Mouse (Mus musculus) intestine, embryonic 15.5 days (tissue): ENCODE measurements around the gene Sgms1. TPM values are rescaled to one million over a fixed set of nuclear protein-coding genes. Genes with fewer than 3 reads are reported as not detected.

Source experiments
- ATAC-seq: fragments of 200-750 bp; cut with Nextera tagmentation; 2 replicates; pipeline ENCODE4 v1.8.0; 2017; ENCODE audit warnings: moderate TSS enrichment, moderate library complexity
- H3K27ac ChIP-seq: fragments of 300-500 bp; sonication (generic); 2 replicates; pipeline ENCODE4 v1.5.1; 2015; ENCODE audit warnings: mild to moderate bottlenecking, inconsistent platforms
- H3K27me3 ChIP-seq: fragments of 300-500 bp; sonication (generic); replicated peaks from 2 replicates; pipeline ENCODE4 v1.6.1; 2015; ENCODE audit warnings: inconsistent platforms
- H3K36me3 ChIP-seq: fragments of 300-500 bp; sonication (generic); 2 replicates; pipeline ENCODE4 v1.6.1; 2015; ENCODE audit warnings: inconsistent platforms
- H3K4me1 ChIP-seq: fragments of 300-500 bp; sonication (generic); replicated peaks from 2 replicates; pipeline ENCODE4 v1.6.1; 2015; ENCODE audit warnings: inconsistent platforms
- H3K4me2 ChIP-seq: fragments of 300-500 bp; sonication (generic); replicated peaks from 2 replicates; pipeline ENCODE4 v1.6.1; 2015; ENCODE audit warnings: mild to moderate bottlenecking, inconsistent platforms
- H3K4me3 ChIP-seq: fragments of 300-500 bp; sonication (generic); replicated peaks from 2 replicates; pipeline ENCODE4 v1.5.1; 2015; ENCODE audit warnings: inconsistent platforms
- H3K9ac ChIP-seq: fragments of 300-500 bp; sonication (generic); 2 replicates; pipeline ENCODE4 v1.6.1; 2015; ENCODE audit warnings: inconsistent platforms
- H3K9me3 ChIP-seq: fragments of 300-500 bp; sonication (generic); 2 replicates; pipeline ENCODE4 v1.6.1; 2016; ENCODE audit warnings: inconsistent platforms
- WGBS: fragments of 180-500 bp; shearing (Covaris S2); methylation state at CpG from one replicate; pipeline ENCODE4 v1.1.7; 2015; 5-methylcytosine and 5-hydroxymethylcytosine counted together
- polyA plus RNA-seq: library from polyadenylated mRNA; unstranded; fragments of >200 nt; fragmentation: Nextera tagmentation; extraction: Ambion mirVana; gene quantifications from 2 replicates; pipeline ENCODE4 v1.2.1, GENCODE M21; 2015

Gene Sgms1
- polyA plus RNA-seq, 1 experiment from 2014 or later = 35.3 TPM

DNA sequence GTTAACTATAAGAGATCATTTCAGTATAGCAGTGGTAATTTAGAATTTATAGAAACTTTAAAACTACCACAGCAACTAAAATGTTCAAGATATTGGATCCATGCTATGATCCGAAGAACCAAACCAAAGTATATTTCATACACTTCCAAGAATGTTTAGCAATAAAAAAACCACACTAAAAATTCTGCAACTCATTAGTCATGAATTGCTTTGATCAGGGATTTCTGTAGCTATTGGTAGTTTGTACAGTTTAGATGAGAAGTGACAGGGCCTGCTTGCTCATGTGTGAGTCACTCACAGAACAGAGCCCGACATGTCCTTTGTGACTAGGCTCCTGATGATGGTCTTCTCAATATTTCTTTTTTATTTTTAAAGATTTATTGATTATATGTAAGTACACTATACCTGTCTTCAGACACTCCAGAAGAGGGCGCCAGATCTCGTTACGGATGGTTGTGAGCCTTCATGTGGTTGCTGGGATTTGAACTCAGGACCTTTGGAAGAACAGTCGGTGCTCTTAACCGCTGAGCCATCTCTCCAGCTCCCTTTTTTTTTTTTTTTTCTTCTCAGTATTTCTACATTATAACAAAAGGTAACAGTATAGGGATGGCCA is 190.9 kb downstream of the Sgms1 start:
- Histone ChIP-seq H3K9me3 (no peaks in the 10 kb centered on the region), H3K9ac (no peak overlapping the region), H3K4me2 (no peak overlapping the region), H3K4me3 (no peak overlapping the region), H3K4me1 (0 out of 2 replicates have a peak, but pooled peaks cover 3% of the 10 kb centered on the region), H3K27ac (no peak overlapping the region), H3K27me3 (no peaks in the 10 kb centered on the region), H3K36me3 (no peaks in the 10 kb centered on the region)
- 96% methylated on average over 7 of the region's 7 CpGs for WGBS
- no peak for ATAC-seq

GRCm38 (mm10) chr19:32196976-32197819 is 192.3 kb downstream of the Sgms1 start:
- Histone ChIP-seq H3K4me3 (no peak overlapping the region), H3K27me3 (no peaks in the 10 kb centered on the region), H3K36me3 (no peaks in the 10 kb centered on the region), H3K9ac (no peak overlapping the region), H3K4me1 (no peaks in the 10 kb centered on the region), H3K27ac (peak overlapping the region; percentile 48), H3K4me2 (no peak overlapping the region), H3K9me3 (no peaks in the 10 kb centered on the region)
- 57% methylated on average over 15 of the region's 15 CpGs for WGBS
- ATAC-seq = peak; percentile 37

- 34% methylated on average over 5 of the region's 5 CpGs for WGBS
- no peaks in the 10 kb centered on the region for H3K27me3 ChIP-seq
- no peak overlapping the region for H3K4me2 ChIP-seq
- no peaks in the 10 kb centered on the region for H3K9me3 ChIP-seq
- H3K4me3 ChIP-seq = no peak overlapping the region
- H3K9ac ChIP-seq = no peak overlapping the region
- H3K4me1 ChIP-seq = no peaks in the 10 kb centered on the region
- no peaks in the 10 kb centered on the region for H3K36me3 ChIP-seq
- ATAC-seq = peak; percentile 68
- no peak overlapping the region for H3K27ac ChIP-seq
Measured at GRCm38 (mm10) chr19:32196222-32196621, 193.3 kb downstream of the Sgms1 start.

- H3K4me1 ChIP-seq = no peaks in the 10 kb centered on the region
- WGBS = 30% methylated on average over 1 of the region's 1 CpGs
- H3K4me3 ChIP-seq = no peak overlapping the region
- no peak for ATAC-seq
- no peak overlapping the region for H3K27ac ChIP-seq
- no peaks in the 10 kb centered on the region for H3K36me3 ChIP-seq
- H3K9me3 ChIP-seq = no peaks in the 10 kb centered on the region
- no peaks in the 10 kb centered on the region for H3K27me3 ChIP-seq
- no peak overlapping the region for H3K4me2 ChIP-seq
- H3K9ac ChIP-seq = no peak overlapping the region
Measured at GRCm38 (mm10) chr19:32194863-32195262, 194.7 kb downstream of the Sgms1 start.

GRCm38 (mm10) chr19:32194074-32194473 is 195.4 kb downstream of the Sgms1 start:
- no peaks in the 10 kb centered on the region for H3K36me3 ChIP-seq
- no peaks in the 10 kb centered on the region for H3K9me3 ChIP-seq
- 97% methylated on average over 3 of the region's 3 CpGs for WGBS
- H3K4me2 ChIP-seq = no peak overlapping the region
- no peak overlapping the region for H3K9ac ChIP-seq
- H3K4me1 ChIP-seq = no peaks in the 10 kb centered on the region
- no peaks in the 10 kb centered on the region for H3K27me3 ChIP-seq
- no peak for ATAC-seq
- no peak overlapping the region for H3K4me3 ChIP-seq
- H3K27ac ChIP-seq = no peak overlapping the region

DNA sequence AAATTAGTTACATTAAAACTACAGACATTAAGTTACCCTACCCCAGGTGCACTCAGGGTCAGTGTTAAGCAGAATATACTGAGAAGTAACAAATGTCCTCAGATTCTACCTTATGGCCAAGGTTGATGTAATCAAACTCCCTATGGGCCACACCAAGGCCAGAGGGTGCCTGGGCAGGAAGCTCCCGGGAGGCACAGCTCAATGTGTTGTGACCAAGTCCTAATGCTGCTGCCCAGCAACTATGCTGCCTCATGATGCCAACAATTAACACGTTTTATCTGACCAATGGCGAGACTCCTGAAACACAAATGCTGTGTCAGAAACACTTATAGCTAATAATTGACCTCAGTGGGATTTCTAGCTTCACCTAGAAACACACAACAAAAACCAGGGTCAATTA is 197.9 kb downstream of the Sgms1 start:
- 90% methylated on average over 3 of the region's 3 CpGs for WGBS
- ATAC-seq = no peak
- no peak overlapping the region for H3K4me3 ChIP-seq

DNA sequence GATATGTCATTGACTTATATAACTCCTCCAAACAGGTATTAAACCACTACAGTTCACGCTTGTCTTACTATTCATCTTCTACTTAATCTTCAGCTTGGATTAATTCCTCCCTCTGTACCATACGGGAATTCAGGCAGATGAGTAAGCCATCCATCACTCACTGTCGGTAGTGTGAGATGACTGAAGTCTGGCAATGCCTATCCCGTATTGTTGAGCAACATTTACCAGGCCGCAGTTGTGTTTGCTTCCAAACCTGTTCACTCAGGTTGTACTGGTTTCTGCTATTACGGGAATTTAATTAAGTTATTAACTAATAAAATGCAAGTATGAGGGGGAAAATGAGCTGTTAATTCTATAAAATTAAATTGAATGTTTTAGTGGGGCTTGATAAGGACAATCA is 199.6 kb downstream of the Sgms1 start:
- Histone ChIP-seq H3K27me3 (no peaks in the 10 kb centered on the region), H3K36me3 (no peaks in the 10 kb centered on the region), H3K9me3 (no peaks in the 10 kb centered on the region), H3K4me1 (no peaks in the 10 kb centered on the region), H3K4me2 (no peak overlapping the region), H3K4me3 (no peak overlapping the region), H3K9ac (no peak overlapping the region), H3K27ac (no peak overlapping the region)
- ATAC-seq = no peak
- WGBS = 85% methylated on average over 6 of the region's 6 CpGs

More for the DNA sequence above, 197.9 kb downstream of the Sgms1 start:
- no peak overlapping the region for H3K27ac ChIP-seq
- no peaks in the 10 kb centered on the region for H3K4me1 ChIP-seq
- H3K9me3 ChIP-seq = no peaks in the 10 kb centered on the region
- no peak overlapping the region for H3K4me2 ChIP-seq
- H3K27me3 ChIP-seq = no peaks in the 10 kb centered on the region
- no peak overlapping the region for H3K9ac ChIP-seq
- H3K36me3 ChIP-seq = no peaks in the 10 kb centered on the region

- Histone ChIP-seq H3K9me3 (no peaks in the 10 kb centered on the region), H3K4me1 (no peaks in the 10 kb centered on the region), H3K4me2 (no peak overlapping the region), H3K27me3 (no peaks in the 10 kb centered on the region), H3K9ac (no peak overlapping the region), H3K4me3 (no peak overlapping the region), H3K36me3 (no peaks in the 10 kb centered on the region), H3K27ac (no peak overlapping the region)
- 76% methylated on average over 5 of the region's 5 CpGs for WGBS
- no peak for ATAC-seq
Measured at GRCm38 (mm10) chr19:32189036-32189436, 200.5 kb downstream of the Sgms1 start.

DNA sequence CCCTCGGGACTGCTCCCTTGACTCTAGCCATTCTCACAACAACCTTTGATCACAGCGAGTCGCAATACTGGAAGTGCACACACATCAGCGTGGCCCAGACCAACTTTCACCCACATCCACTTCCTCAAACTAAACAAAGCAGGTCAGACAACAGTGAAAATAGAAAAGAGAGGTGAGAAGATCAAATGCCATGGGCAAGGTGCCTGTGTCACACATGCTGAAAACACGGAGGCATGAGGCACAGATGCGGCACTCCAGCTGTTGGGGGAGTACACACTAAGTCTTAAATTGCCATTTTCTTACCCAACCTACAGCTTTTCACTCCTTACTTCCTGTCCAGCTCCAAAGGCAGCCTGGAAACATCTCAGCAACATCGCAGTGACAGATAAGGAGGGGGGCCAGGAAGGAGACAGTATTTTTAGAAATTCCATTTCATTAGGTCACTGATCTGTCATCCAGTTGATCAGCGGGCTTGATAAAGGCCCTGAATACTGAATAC is 202.9 kb downstream of the Sgms1 start:
- H3K27me3 ChIP-seq = no peaks in the 10 kb centered on the region
- ATAC-seq = 0 out of 2 replicates have a peak, but pooled peaks have one; percentile 29
- H3K9ac ChIP-seq = no peak overlapping the region
- 0 out of 2 replicates have a peak overlapping the region, but pooled peaks have one; percentile 23 for H3K27ac ChIP-seq
- 62% methylated on average over 8 of the region's 8 CpGs for WGBS
- H3K36me3 ChIP-seq = no peaks in the 10 kb centered on the region
- no peak overlapping the region for H3K4me2 ChIP-seq
- no peaks in the 10 kb centered on the region for H3K9me3 ChIP-seq
- H3K4me1 ChIP-seq = 0 out of 2 replicates have a peak, but pooled peaks cover 2% of the 10 kb centered on the region
- no peak overlapping the region for H3K4me3 ChIP-seq

DNA sequence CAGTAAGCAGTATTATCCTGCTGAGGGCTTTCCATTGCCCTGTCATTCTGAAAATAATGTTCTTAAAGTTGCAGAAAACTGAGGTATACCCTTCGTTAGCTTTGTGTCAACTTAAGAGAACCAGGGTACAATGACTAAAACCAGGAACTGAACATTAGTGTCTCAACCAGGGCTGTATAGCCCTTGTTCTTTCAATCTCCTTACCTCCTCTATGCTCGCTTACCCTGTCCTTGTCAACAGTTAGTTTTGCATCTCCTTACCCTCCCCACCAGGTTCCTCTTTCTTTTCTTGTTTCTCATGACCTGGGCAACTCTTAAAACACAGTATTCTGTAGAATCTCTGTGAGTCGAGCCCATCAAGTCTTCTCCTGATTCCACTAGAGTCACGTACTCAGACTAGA is 206.5 kb downstream of the Sgms1 start:
- H3K4me3 ChIP-seq = no peak overlapping the region

GRCm38 (mm10) chr19:32182471-32182870 is 207.0 kb downstream of the Sgms1 start:
- no peaks in the 10 kb centered on the region for H3K9me3 ChIP-seq
- 0 out of 2 replicates have a peak overlapping the region, but pooled peaks have one; percentile 44 for H3K27ac ChIP-seq
- no peaks in the 10 kb centered on the region for H3K36me3 ChIP-seq
- no peak overlapping the region for H3K4me2 ChIP-seq
- whole genome bisulfite sequencing = 88% methylated on average over 5 of the region's 5 CpGs
- ATAC-seq = no peak
- H3K4me1 ChIP-seq = peaks cover 8% of the 10 kb centered on the region
- no peak overlapping the region for H3K9ac ChIP-seq
- no peaks in the 10 kb centered on the region for H3K27me3 ChIP-seq
- no peak overlapping the region for H3K4me3 ChIP-seq

More for the DNA sequence above, 206.5 kb downstream of the Sgms1 start:
- H3K4me1 ChIP-seq = peaks cover 8% of the 10 kb centered on the region
- ATAC-seq = no peak
- no peaks in the 10 kb centered on the region for H3K36me3 ChIP-seq
- H3K27ac ChIP-seq = no peak overlapping the region
- WGBS = 92% methylated on average over 4 of the region's 4 CpGs
- H3K9me3 ChIP-seq = no peaks in the 10 kb centered on the region
- H3K9ac ChIP-seq = no peak overlapping the region
- no peaks in the 10 kb centered on the region for H3K27me3 ChIP-seq
- H3K4me2 ChIP-seq = no peak overlapping the region

DNA sequence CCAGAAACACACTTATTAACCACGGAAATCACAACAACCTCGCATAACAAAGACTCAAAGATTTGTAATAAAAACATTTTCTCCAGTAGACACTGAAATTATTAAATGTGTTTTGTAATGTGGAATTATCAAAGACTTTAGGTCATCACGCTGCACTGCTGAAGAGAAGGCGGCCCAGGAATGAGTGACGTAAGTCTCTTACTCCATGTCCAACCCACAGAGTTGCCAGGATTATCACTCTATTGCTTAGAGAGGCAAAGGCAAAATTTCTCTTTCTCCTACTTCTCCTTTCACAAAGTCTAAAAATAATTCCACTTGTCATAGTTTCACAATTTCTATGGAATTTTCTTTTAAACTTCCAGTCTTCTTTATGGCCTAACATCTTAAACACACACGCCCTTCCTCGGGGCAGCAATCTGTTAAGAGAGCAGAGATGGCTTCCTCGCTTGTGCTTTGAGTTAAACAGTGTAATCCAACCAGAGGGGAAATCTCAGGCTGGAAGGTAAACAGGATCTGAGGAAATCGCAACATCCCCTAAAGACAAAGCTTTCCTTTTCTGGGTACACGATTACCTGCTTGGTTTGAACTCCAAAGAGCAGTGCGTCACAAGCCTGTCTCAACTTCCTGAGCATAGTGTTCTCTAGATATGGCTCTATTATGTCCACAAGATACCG is 207.7 kb downstream of the Sgms1 start:
- Histone ChIP-seq H3K9me3 (no peaks in the 10 kb centered on the region), H3K9ac (no peak overlapping the region), H3K27ac (0 out of 2 replicates have a peak overlapping the region, but pooled peaks have one; percentile 44), H3K4me1 (peaks cover 8% of the 10 kb centered on the region), H3K36me3 (no peaks in the 10 kb centered on the region), H3K4me2 (no peak overlapping the region), H3K27me3 (no peaks in the 10 kb centered on the region), H3K4me3 (no peak overlapping the region)
- ATAC-seq = no peak
- WGBS = 68% methylated on average over 12 of the region's 12 CpGs
